In genomic region chr14:75213752-75214151, GRCm38 (mm10) we compare ENCODE assay signal across 25 mouse cellular contexts. TPM values are rescaled to one million over a fixed set of nuclear protein-coding genes. Genes with fewer than 3 reads are reported as not detected.
DNase-seq lines count a peak whose midpoint lies in the region; ATAC-seq lines count a peak whose summit lies in the region.
"Had no signal": no experiment of that assay in that cellular context is flagged by ENCODE, and none has a peak within 500 bp of the region (broad histone marks: within the 10 kb centered on the region; RNA-seq: fewer than 3 reads in every experiment).

No protein-coding gene starts in this region.

- H3K4me3 ChIP-seq in hindbrain, embryonic 15.5 days = no peak overlapping the region
- no peak overlapping the region for H3K4me3 ChIP-seq in hindbrain, embryonic 10.5 days
- no peak overlapping the region for H3K4me3 ChIP-seq in neural tube, embryonic 11.5 days (ENCODE audit: low read depth, low read length)
- no peak overlapping the region for H3K4me3 ChIP-seq in hindbrain, embryonic 16.5 days (ENCODE audit: low read length)
- H3K4me3 ChIP-seq: embryonic facial prominence, embryonic 15.5 days; heart, adult 2 months; heart, embryonic 15.5 days; midbrain, embryonic 12.5 days had no signal

- H3K36me3 ChIP-seq in hindbrain, embryonic 15.5 days = no peaks in the 10 kb centered on the region
- H3K36me3 ChIP-seq in hindbrain, embryonic 10.5 days = no peaks in the 10 kb centered on the region
- H3K36me3 ChIP-seq in neural tube, embryonic 11.5 days (ENCODE audit: control insufficient read depth, insufficient read depth, low read length) = no peaks in the 10 kb centered on the region
- H3K36me3 ChIP-seq in hindbrain, embryonic 16.5 days (ENCODE audit: control insufficient read depth, insufficient read depth, low read length) = no peaks in the 10 kb centered on the region
- H3K36me3 ChIP-seq: embryonic facial prominence, embryonic 15.5 days; heart, embryonic 15.5 days; midbrain, embryonic 12.5 days had no signal

- peak; percentile 77; the same call in 1 of the 2 replicates for ATAC-seq in hindbrain, embryonic 15.5 days (ENCODE audit: low FRiP score, low read depth)
- ATAC-seq in neural tube, embryonic 11.5 days (ENCODE audit: insufficient read depth, low FRiP score, low TSS enrichment) = peak; percentile 54; the same call in 1 of the 2 replicates
- peak; percentile 69; the same call in 1 of the 2 replicates for ATAC-seq in hindbrain, embryonic 16.5 days
- ATAC-seq: lung, postnatal 0 days had no signal

- no peak overlapping the region for H3K9ac ChIP-seq in hindbrain, embryonic 15.5 days
- H3K9ac ChIP-seq in neural tube, embryonic 11.5 days (ENCODE audit: low read length) = no peak overlapping the region
- H3K9ac ChIP-seq in hindbrain, embryonic 16.5 days (ENCODE audit: low read depth, low read length) = no peak overlapping the region
- H3K9ac ChIP-seq: embryonic facial prominence, embryonic 15.5 days; heart, embryonic 15.5 days; midbrain, embryonic 12.5 days had no signal

- H3K4me2 ChIP-seq in hindbrain, embryonic 15.5 days = peak overlapping the region; percentile 25
- H3K4me2 ChIP-seq in neural tube, embryonic 11.5 days (ENCODE audit: low read depth) = no peak overlapping the region
- H3K4me2 ChIP-seq in hindbrain, embryonic 16.5 days (ENCODE audit: low read length) = peak overlapping the region; percentile 19; the same call in 1 of the 2 replicates
- H3K4me2 ChIP-seq: embryonic facial prominence, embryonic 15.5 days; heart, embryonic 15.5 days; midbrain, embryonic 12.5 days had no signal

- 69% methylated on average over 11 of the region's 11 CpGs for WGBS in hindbrain, embryonic 15.5 days
- WGBS in hindbrain, embryonic 10.5 days = 93% methylated on average over 11 of the region's 11 CpGs
- WGBS in neural tube, embryonic 11.5 days = 74% methylated on average over 11 of the region's 11 CpGs
- 66% methylated on average over 11 of the region's 11 CpGs for WGBS in hindbrain, embryonic 16.5 days

- 0 out of 2 replicates have a peak, but pooled peaks cover 7% of the 10 kb centered on the region for H3K4me1 ChIP-seq in hindbrain, embryonic 15.5 days (replicated peaks)
- peaks cover under 1% of the 10 kb centered on the region; the same call in 1 of the 2 replicates for H3K4me1 ChIP-seq in hindbrain, embryonic 10.5 days (replicated peaks)
- H3K4me1 ChIP-seq in neural tube, embryonic 11.5 days (ENCODE audit: control insufficient read depth, insufficient read depth, low read length) = no peaks in the 10 kb centered on the region
- no peaks in the 10 kb centered on the region for H3K4me1 ChIP-seq in hindbrain, embryonic 16.5 days (ENCODE audit: control insufficient read depth, insufficient read depth, low read depth, low read length)
- H3K4me1 ChIP-seq: embryonic facial prominence, embryonic 15.5 days; heart, embryonic 15.5 days had no signal

- no peaks in the 10 kb centered on the region for H3K9me3 ChIP-seq in hindbrain, embryonic 15.5 days
- H3K9me3 ChIP-seq in hindbrain, embryonic 10.5 days = no peaks in the 10 kb centered on the region
- no peaks in the 10 kb centered on the region for H3K9me3 ChIP-seq in neural tube, embryonic 11.5 days (ENCODE audit: control insufficient read depth, low read length)
- H3K9me3 ChIP-seq in hindbrain, embryonic 16.5 days (ENCODE audit: control insufficient read depth, low read length) = no peaks in the 10 kb centered on the region
- H3K9me3 ChIP-seq: embryonic facial prominence, embryonic 15.5 days; heart, embryonic 15.5 days; midbrain, embryonic 12.5 days had no signal

- H3K27me3 ChIP-seq in hindbrain, embryonic 15.5 days = no peaks in the 10 kb centered on the region
- no peaks in the 10 kb centered on the region for H3K27me3 ChIP-seq in hindbrain, embryonic 10.5 days (ENCODE audit: insufficient read depth, poor library complexity, severe bottlenecking)
- no peaks in the 10 kb centered on the region for H3K27me3 ChIP-seq in neural tube, embryonic 11.5 days (ENCODE audit: control insufficient read depth, insufficient read depth, low read length)
- no peaks in the 10 kb centered on the region for H3K27me3 ChIP-seq in hindbrain, embryonic 16.5 days (replicated peaks; ENCODE audit: control insufficient read depth, insufficient read depth, low read length)
- H3K27me3 ChIP-seq: embryonic facial prominence, embryonic 15.5 days; heart, embryonic 15.5 days; midbrain, embryonic 12.5 days had no signal

- H3K27ac ChIP-seq in hindbrain, embryonic 15.5 days (replicated peaks) = no peak overlapping the region
- H3K27ac ChIP-seq in hindbrain, embryonic 10.5 days = no peak overlapping the region
- H3K27ac ChIP-seq in neural tube, embryonic 11.5 days (ENCODE audit: low read depth, low read length) = no peak overlapping the region
- 0 out of 2 replicates have a peak overlapping the region, but pooled peaks have one; percentile 2 for H3K27ac ChIP-seq in hindbrain, embryonic 16.5 days (ENCODE audit: low read depth, low read length)
- H3K27ac ChIP-seq: embryonic facial prominence, embryonic 15.5 days; heart, adult 2 months; heart, embryonic 15.5 days; midbrain, embryonic 12.5 days had no signal

- DNase-seq in hindbrain, embryonic 10.5 days (ENCODE audit: low spot score) = no peak
- no peak for DNase-seq in neural tube, embryonic 11.5 days (ENCODE audit: low spot score)
- no peak for DNase-seq in neural tube, embryonic 10.5 days (ENCODE audit: extremely low spot score, low spot score)
- no peak for DNase-seq in kidney, postnatal 4 days
- DNase-seq in layer of hippocampus, adult 18-20 months (ENCODE audit: low spot score in 2 of 2) = no peak
- DNase-seq in gastrocnemius, postnatal 10 days = no peak
- DNase-seq: B cell, adult 2 months; cerebellum, adult 2 months; cerebellum, postnatal 36 days; gastrocnemius, postnatal 14 days; heart, adult 2 months; kidney, adult 9 months; kidney, postnatal 25 days; thymus, postnatal 25 days had no signal

RNA-seq across cellular contexts. Expression of gene Cpb2, which starts 28.3 kb away (rescaled TPM):
- not detected in 2 replicates for polyA plus RNA-seq in hindbrain, embryonic 15.5 days (2015; fragmentation: Nextera tagmentation; extraction: Ambion mirVana)
- polyA plus RNA-seq in hindbrain, embryonic 10.5 days (2016; fragmentation: Nextera tagmentation; extraction: Ambion mirVana) = not detected in 2 replicates
- 0.16 TPM in 1 of 2 replicates, not detected in the other for polyA plus RNA-seq in neural tube, embryonic 11.5 days (2014; fragmentation: Nextera tagmentation; extraction: Ambion mirVana)
- 0.14 TPM in 1 of 2 replicates, not detected in the other for polyA plus RNA-seq in hindbrain, embryonic 16.5 days (2015; fragmentation: Nextera tagmentation; extraction: Ambion mirVana)
- total RNA-seq in layer of hippocampus, adult 18-20 months (2021) = not detected
- not detected for total RNA-seq in gastrocnemius, postnatal 10 days (2021)
- total RNA-seq: gastrocnemius, postnatal 14 days; heart, adult 2 months; hematopoietic stem cell, adult 5-6 weeks; layer of hippocampus, postnatal 10 days; left cerebral cortex, postnatal 10 days had no signal
- polyA plus RNA-seq: cerebellum, adult 2 months; embryonic facial prominence, embryonic 15.5 days; heart, adult 2 months; limb, embryonic 14.5 days; lung, postnatal 0 days; midbrain, embryonic 12.5 days; testis, adult 2 months had no signal
